Mouse (Mus musculus): ENCODE measurements around the gene Clps. TPM values are rescaled to one million over a fixed set of nuclear protein-coding genes. Genes with fewer than 3 reads are reported as not detected.
A peak's percentile ranks its signal among the peaks of the same experiment; 100 is the strongest.

The Clps gene
- polyA plus RNA-seq, 1 experiment from 2014 or later: not detected

- Histone ChIP-seq H3K27me3 (peaks cover 12% of the 10 kb centered on the region; the same call in 1 of the 2 replicates), H3K36me3 (no peaks in the 10 kb centered on the region), H3K4me3 (0 out of 2 replicates have a peak overlapping the region, but pooled peaks have one; percentile 39), H3K9ac (0 out of 2 replicates have a peak overlapping the region, but pooled peaks have one; percentile 47), H3K4me1 (peaks cover 25% of the 10 kb centered on the region), H3K27ac (peak overlapping the region; percentile 80; the same call in 1 of the 2 replicates), H3K9me3 (no peaks in the 10 kb centered on the region), H3K4me2 (replicated peaks) (peak overlapping the region; percentile 85)
- 84% methylated on average over 4 of the region's 4 CpGs for WGBS
- no peak for ATAC-seq (ENCODE audit: insufficient number of reproducible peaks, insufficient read depth, low FRiP score, low TSS enrichment)
Observed at GRCm38 (mm10) chr17:28516881-28517280, 43.7 kb downstream of the Clps start.

DNA sequence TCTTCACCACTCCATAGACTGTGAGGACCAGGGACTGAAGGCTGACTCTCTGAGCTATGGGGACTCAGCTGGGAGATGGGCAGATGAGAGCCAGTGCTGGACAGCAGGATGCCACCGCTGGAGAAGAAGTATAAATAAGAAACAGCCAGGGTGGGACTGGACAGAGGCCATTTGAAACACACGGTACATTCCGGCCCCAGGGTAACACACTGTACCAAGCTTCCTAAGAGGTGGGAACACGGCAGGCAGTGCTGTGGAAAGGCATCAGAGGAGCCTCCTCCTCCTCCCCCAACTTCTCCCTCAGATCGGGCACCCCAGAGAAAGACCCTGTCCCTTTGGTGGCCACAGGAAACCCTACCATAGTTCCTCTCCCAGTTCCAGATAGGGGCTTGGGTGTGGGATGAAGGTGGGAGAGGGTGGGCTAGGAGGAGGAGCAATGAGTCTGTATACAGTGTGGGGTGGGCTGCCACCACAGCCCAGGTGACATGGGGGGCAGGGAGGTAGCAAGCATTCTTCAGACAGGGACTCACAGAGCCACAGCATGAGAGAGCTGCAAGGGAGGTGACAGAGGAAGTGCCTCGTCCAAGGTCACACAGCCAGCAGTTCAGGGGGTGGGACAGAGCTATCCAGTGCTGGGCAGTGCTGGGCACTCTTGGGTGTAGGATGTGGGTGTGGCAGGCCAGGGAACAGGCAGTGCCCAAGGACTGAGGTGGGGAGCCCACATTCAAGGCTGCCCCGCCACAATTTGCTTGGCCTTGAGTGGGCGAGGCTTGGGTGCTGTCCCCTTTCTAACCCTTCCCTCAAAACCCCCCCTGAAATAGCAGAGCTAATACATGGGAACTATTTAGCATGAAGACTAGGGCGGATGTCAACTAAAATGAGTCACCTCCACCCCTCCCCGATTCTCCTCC, 44.9 kb downstream of the Clps start:
- no peaks in the 10 kb centered on the region for H3K36me3 ChIP-seq
- WGBS: 56% methylated on average over 10 of the region's 10 CpGs
- no peaks in the 10 kb centered on the region for H3K9me3 ChIP-seq
- H3K4me2 ChIP-seq (replicated peaks): no peak overlapping the region
- H3K27ac ChIP-seq: no peak overlapping the region
- no peak overlapping the region for H3K9ac ChIP-seq
- H3K4me1 ChIP-seq: peaks cover 33% of the 10 kb centered on the region
- no peak overlapping the region for H3K4me3 ChIP-seq
- ATAC-seq (ENCODE audit: insufficient number of reproducible peaks, insufficient read depth, low FRiP score, low TSS enrichment): no peak
- H3K27me3 ChIP-seq: 0 out of 2 replicates have a peak, but pooled peaks cover 7% of the 10 kb centered on the region

- WGBS: 74% methylated on average over 5 of the region's 5 CpGs
- H3K4me3 ChIP-seq: no peak overlapping the region
- no peaks in the 10 kb centered on the region for H3K9me3 ChIP-seq
- no peak overlapping the region for H3K9ac ChIP-seq
- H3K27me3 ChIP-seq: 0 out of 2 replicates have a peak, but pooled peaks cover 5% of the 10 kb centered on the region
- H3K27ac ChIP-seq: no peak overlapping the region
- no peak for ATAC-seq (ENCODE audit: insufficient number of reproducible peaks, insufficient read depth, low FRiP score, low TSS enrichment)
- no peak overlapping the region for H3K4me2 ChIP-seq (replicated peaks)
- H3K4me1 ChIP-seq: peaks cover 39% of the 10 kb centered on the region
- no peaks in the 10 kb centered on the region for H3K36me3 ChIP-seq
Observed at GRCm38 (mm10) chr17:28514555-28514954, 46.0 kb downstream of the Clps start.

- Histone ChIP-seq H3K9ac (no peak overlapping the region), H3K27ac (no peak overlapping the region), H3K4me2 (replicated peaks) (no peak overlapping the region), H3K4me1 (peaks cover 38% of the 10 kb centered on the region), H3K27me3 (0 out of 2 replicates have a peak, but pooled peaks cover 4% of the 10 kb centered on the region), H3K9me3 (no peaks in the 10 kb centered on the region), H3K4me3 (no peak overlapping the region), H3K36me3 (no peaks in the 10 kb centered on the region)
- no peak for ATAC-seq (ENCODE audit: insufficient number of reproducible peaks, insufficient read depth, low FRiP score, low TSS enrichment)
- WGBS: 65% methylated on average over 7 of the region's 7 CpGs
Observed at GRCm38 (mm10) chr17:28513844-28514243, 46.7 kb downstream of the Clps start.

DNA sequence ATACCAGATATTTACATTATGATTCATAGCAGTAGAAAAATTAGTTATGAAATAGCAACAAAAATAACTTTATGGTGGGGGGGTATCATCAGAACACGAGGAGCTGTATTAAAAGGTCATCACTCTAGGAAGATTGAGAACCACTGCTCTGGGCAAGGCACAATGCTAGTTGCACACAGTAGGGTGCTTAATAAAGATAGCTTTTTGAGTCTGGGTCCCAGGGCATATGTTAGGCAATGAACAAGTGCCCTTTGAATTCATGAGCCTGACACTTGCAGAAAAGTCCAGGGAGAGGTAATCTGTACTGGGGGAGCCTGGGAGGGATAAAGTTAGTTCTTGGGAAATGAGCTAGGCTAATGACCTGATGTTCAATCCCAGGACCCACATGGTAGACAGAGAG, 47.2 kb downstream of the Clps start:
- H3K4me2 ChIP-seq (replicated peaks): no peak overlapping the region
- no peaks in the 10 kb centered on the region for H3K27me3 ChIP-seq
- 76% methylated on average over 1 of the region's 1 CpGs for WGBS
- H3K9ac ChIP-seq: no peak overlapping the region
- ATAC-seq (ENCODE audit: insufficient number of reproducible peaks, insufficient read depth, low FRiP score, low TSS enrichment): no peak
- no peaks in the 10 kb centered on the region for H3K9me3 ChIP-seq
- H3K36me3 ChIP-seq: no peaks in the 10 kb centered on the region
- peaks cover 33% of the 10 kb centered on the region for H3K4me1 ChIP-seq
- H3K27ac ChIP-seq: no peak overlapping the region
- H3K4me3 ChIP-seq: no peak overlapping the region

DNA sequence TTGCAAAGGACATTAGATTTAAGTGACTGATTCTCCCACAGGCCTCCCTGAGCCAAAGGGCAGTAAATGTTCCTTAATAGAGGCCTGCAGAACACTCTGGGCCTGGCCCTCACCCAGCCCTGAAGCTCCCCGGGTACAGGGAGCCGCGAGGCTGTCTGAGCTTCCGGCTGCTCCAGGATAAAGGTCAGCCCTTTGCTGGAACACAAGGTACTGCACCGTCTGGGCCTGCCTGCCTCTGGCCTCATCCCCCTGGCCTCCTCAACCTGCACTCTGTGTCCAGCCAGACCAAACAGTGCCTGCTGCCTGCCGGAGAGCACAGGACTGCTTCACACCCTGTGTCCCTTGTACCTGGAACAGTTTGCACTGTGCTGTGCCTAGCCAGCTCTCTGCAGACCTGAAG, 47.9 kb downstream of the Clps start:
- peak overlapping the region; percentile 24; the same call in 1 of the 2 replicates for H3K27ac ChIP-seq
- no peaks in the 10 kb centered on the region for H3K27me3 ChIP-seq

DNA sequence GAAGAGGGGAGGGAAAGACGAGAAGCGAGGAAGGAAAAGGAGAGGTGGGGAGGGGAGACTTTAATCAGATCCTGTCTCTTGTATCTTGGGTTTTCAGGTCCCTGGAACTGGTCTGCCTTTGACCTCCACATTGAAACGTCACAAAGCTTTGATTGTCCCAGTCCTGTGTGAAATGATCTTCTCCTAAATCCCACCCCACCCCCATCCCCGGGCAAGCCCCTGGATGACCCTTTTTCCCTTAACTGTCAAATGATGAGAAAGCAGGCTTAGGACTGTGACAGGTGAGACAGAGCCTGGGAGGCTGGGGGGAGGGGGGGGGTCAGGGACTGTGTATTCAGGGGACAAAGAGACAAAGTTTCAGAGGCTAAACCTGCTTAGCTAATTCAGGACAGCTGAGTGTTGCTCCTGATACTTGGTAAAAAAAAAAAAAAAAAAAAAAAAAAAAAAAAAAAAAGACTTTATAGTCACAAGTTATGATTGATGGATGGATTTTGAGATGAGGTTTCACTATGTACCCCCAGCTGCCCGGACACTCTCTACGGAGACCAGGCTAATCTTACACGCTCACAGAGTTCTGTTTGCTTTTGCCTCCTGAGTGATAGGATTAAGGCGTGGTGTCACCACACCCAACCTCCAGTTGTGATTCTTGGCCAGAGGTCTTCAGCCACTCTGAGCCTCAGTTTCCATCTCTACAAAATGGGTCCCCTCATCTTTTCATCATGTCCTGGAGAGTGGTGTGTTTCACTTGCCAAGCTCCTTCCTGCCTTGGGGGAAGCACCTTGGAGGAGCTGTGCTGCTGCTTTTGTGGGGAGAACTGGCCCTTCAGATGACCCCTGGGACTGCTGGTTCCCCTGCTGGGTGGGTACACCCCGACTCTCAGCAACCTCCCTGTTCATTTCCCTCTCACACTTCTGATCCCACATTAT, 48.7 kb downstream of the Clps start:
- H3K36me3 ChIP-seq: no peaks in the 10 kb centered on the region
- no peak overlapping the region for H3K4me3 ChIP-seq
- WGBS: 25% methylated on average over 9 of the region's 9 CpGs
- H3K27me3 ChIP-seq: no peaks in the 10 kb centered on the region
- H3K9me3 ChIP-seq: no peaks in the 10 kb centered on the region
- no peak overlapping the region for H3K27ac ChIP-seq
- no peak overlapping the region for H3K9ac ChIP-seq
- peaks cover 33% of the 10 kb centered on the region for H3K4me1 ChIP-seq
- no peak overlapping the region; the same call in 1 of the 2 replicates for H3K4me2 ChIP-seq (replicated peaks)
- ATAC-seq (ENCODE audit: insufficient number of reproducible peaks, insufficient read depth, low FRiP score, low TSS enrichment): no peak

More for the DNA sequence above, 47.9 kb downstream of the Clps start:
- ATAC-seq (ENCODE audit: insufficient number of reproducible peaks, insufficient read depth, low FRiP score, low TSS enrichment): no peak
- no peak overlapping the region for H3K9ac ChIP-seq
- H3K9me3 ChIP-seq: no peaks in the 10 kb centered on the region
- 38% methylated on average over 6 of the region's 6 CpGs for WGBS
- no peak overlapping the region for H3K4me3 ChIP-seq
- H3K4me1 ChIP-seq: peaks cover 33% of the 10 kb centered on the region
- H3K4me2 ChIP-seq (replicated peaks): no peak overlapping the region
- no peaks in the 10 kb centered on the region for H3K36me3 ChIP-seq

GRCm38 (mm10) chr17:28510445-28511342, 49.9 kb downstream of the Clps start:
- peak overlapping the region; percentile 15 for H3K4me3 ChIP-seq
- no peaks in the 10 kb centered on the region for H3K9me3 ChIP-seq
- H3K27me3 ChIP-seq: no peaks in the 10 kb centered on the region
- H3K9ac ChIP-seq: peak overlapping the region; percentile 39; the same call in 1 of the 2 replicates
- 4% methylated on average over 28 of the region's 28 CpGs for WGBS
- peaks cover 31% of the 10 kb centered on the region for H3K4me1 ChIP-seq
- H3K36me3 ChIP-seq: no peaks in the 10 kb centered on the region
- peak overlapping the region; percentile 43 for H3K27ac ChIP-seq
- no peak for ATAC-seq (ENCODE audit: insufficient number of reproducible peaks, insufficient read depth, low FRiP score, low TSS enrichment)
- H3K4me2 ChIP-seq (replicated peaks): peak overlapping the region; percentile 50
